Mouse (Mus musculus): ENCODE measurements around the gene Gm9747. TPM values are rescaled to one million over a fixed set of nuclear protein-coding genes. Genes with fewer than 3 reads are reported as not detected.
A peak's percentile ranks its signal among the peaks of the same experiment; 100 is the strongest.

The Gm9747 gene
- polyA plus RNA-seq, 1 experiment from 2014 or later = 34.3 TPM

DNA sequence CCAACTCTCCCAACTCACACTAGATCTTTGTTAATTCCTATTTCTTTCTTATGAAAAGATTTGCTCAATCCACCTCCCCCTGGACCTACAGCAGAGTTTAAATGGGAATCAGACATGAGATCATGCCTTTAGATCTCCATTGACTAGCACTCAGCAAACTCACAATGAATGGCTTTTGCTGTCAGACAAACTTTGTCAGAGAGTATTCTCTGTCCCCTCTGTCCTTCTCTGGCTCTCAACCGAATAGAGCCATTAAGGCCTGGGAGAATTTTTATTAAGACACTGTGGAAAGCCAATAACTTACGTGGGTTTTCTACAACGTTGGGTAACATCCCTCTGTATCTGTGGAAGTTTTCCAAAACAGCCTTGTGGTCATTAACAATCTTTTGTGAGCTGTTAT is 27.1 kb downstream of the Gm9747 start:
- no peak for ATAC-seq (ENCODE audit: insufficient number of reproducible peaks, insufficient read depth, low FRiP score, low TSS enrichment)
- no peak overlapping the region for H3K4me2 ChIP-seq (replicated peaks)
- H3K9me3 ChIP-seq = no peaks in the 10 kb centered on the region
- no peak overlapping the region for H3K9ac ChIP-seq
- H3K27me3 ChIP-seq = no peaks in the 10 kb centered on the region
- WGBS = 88% methylated on average over 3 of the region's 3 CpGs
- H3K27ac ChIP-seq = no peak overlapping the region
- H3K36me3 ChIP-seq = no peaks in the 10 kb centered on the region
- peaks cover 11% of the 10 kb centered on the region; the same call in 1 of the 2 replicates for H3K4me1 ChIP-seq
- H3K4me3 ChIP-seq = no peak overlapping the region

DNA sequence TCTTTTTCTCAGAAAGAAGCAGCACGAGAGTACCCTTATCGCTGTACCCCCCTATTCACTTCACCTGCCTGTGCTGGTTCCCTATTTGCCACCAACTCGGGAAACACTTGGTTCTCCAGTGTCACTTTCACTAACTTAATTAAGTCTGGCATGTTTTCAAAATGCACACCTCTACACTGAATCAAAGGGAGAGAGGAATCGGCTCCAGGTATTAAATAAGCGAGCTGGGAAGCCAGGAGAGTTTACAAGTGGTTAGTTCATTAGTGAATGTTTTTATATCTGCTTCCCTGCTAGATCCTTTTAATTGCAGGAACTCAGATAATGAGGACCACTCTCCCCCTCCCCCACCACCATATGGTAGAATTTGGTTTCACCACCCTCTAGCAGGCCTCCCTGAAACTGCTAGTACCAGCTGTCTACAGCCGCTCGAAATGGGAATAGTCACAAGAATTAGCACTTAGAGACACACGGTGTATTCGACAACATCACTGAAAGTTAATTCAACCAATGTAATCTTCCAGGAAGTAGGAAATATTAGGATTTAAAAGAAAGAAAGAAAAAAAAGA is 28.2 kb downstream of the Gm9747 start:
- no peak overlapping the region for H3K4me2 ChIP-seq (replicated peaks)
- H3K27ac ChIP-seq = no peak overlapping the region
- ATAC-seq (ENCODE audit: insufficient number of reproducible peaks, insufficient read depth, low FRiP score, low TSS enrichment) = 0 out of 2 replicates have a peak, but pooled peaks have one; percentile 15
- no peaks in the 10 kb centered on the region for H3K36me3 ChIP-seq
- peaks cover 11% of the 10 kb centered on the region; the same call in 1 of the 2 replicates for H3K4me1 ChIP-seq
- H3K4me3 ChIP-seq = no peak overlapping the region
- 33% methylated on average over 9 of the region's 9 CpGs for WGBS
- H3K9me3 ChIP-seq = no peaks in the 10 kb centered on the region
- no peak overlapping the region for H3K9ac ChIP-seq
- no peaks in the 10 kb centered on the region for H3K27me3 ChIP-seq

DNA sequence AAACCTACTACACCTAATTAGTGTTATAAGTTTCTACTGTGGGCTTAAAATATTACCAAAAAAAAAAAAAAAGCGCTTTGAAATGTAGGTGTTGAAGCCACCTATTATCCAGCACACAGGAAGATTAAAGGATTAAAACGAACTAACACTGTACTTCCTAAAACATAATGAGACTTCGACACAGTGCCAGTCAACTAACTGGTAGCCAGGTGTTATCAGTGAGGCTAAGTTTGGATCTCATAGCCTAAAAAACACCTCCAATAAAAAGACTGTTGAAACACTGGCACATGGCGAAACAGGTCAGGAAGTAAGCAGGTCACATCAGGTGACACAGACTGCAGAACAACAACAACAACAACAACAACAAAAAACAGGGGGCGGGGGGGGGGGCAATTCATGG is 28.7 kb downstream of the Gm9747 start:
- 78% methylated on average over 5 of the region's 5 CpGs for WGBS
- ATAC-seq (ENCODE audit: insufficient number of reproducible peaks, insufficient read depth, low FRiP score, low TSS enrichment) = no peak
- Histone ChIP-seq H3K9ac (no peak overlapping the region), H3K4me3 (no peak overlapping the region), H3K27me3 (no peaks in the 10 kb centered on the region), H3K27ac (no peak overlapping the region), H3K9me3 (no peaks in the 10 kb centered on the region), H3K4me2 (replicated peaks) (no peak overlapping the region), H3K4me1 (peaks cover 11% of the 10 kb centered on the region; the same call in 1 of the 2 replicates), H3K36me3 (no peaks in the 10 kb centered on the region)

DNA sequence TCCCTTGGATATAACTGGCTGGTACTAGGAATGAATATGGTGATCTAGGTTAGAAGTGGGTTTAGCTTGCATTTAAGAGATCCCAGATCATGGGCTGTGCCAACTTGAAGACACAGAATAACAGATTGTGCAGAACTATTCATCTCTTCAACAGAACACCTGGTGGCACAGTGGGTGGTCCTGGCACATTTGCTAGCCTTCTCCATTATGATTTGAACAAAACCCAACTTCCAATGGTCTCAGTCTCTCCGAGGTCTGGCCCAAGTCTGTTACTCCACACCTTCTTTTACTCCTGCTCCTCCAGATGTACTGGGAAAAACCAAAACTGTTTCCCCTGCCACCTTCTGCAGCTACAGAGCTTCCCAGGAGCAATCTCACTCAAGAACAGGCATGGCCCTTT is 29.4 kb downstream of the Gm9747 start:
- 76% methylated on average over 1 of the region's 1 CpGs for WGBS
- no peaks in the 10 kb centered on the region for H3K36me3 ChIP-seq
- H3K27me3 ChIP-seq = no peaks in the 10 kb centered on the region
- H3K4me1 ChIP-seq = peaks cover 11% of the 10 kb centered on the region; the same call in 1 of the 2 replicates
- H3K4me3 ChIP-seq = no peak overlapping the region
- ATAC-seq (ENCODE audit: insufficient number of reproducible peaks, insufficient read depth, low FRiP score, low TSS enrichment) = no peak
- no peak overlapping the region for H3K27ac ChIP-seq
- no peak overlapping the region for H3K4me2 ChIP-seq (replicated peaks)
- H3K9me3 ChIP-seq = no peaks in the 10 kb centered on the region
- no peak overlapping the region for H3K9ac ChIP-seq

DNA sequence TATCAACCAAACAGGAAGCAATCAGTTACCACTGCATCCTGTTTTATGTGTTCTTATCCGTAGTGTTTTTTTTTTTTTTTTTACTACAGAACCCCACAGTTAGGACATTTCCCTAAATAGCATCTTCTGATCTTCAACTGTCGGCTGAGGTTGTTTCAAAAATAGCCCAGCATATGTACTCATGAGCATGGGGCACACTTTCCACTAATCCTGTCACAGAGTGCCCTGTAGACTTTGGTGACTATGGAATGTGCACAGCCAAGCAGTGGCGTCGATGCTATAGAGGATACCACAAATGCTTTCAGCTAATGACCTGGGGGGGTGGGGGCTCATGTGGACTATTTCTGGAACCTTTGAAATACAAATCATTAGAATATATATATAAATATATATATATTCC is 34.6 kb downstream of the Gm9747 start:
- Histone ChIP-seq H3K4me3 (no peak overlapping the region), H3K4me2 (replicated peaks) (no peak overlapping the region), H3K27me3 (no peaks in the 10 kb centered on the region), H3K9me3 (no peaks in the 10 kb centered on the region), H3K27ac (no peak overlapping the region), H3K4me1 (no peaks in the 10 kb centered on the region), H3K36me3 (peaks cover 4% of the 10 kb centered on the region; the same call in 1 of the 2 replicates), H3K9ac (no peak overlapping the region)
- ATAC-seq (ENCODE audit: insufficient number of reproducible peaks, insufficient read depth, low FRiP score, low TSS enrichment) = no peak
- 72% methylated on average over 4 of the region's 4 CpGs for WGBS

DNA sequence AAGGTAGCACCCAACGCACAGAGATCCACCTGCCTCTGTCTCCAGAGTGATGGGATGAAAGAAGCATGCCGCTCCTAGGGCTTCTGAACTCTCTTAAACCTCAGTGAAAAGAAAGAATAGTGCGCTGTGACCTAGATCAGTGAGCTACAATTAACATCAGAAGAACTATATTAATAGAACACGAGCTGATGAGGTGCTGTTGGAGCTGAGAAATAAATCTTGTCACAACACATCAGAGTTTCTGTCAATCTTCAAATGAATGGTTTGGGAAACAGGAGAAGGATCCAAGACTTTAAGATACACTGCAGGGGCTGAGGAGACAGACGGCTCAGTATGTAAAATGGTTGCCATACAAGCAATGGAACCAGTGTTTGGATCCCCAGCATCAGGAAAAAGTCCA is 39.3 kb downstream of the Gm9747 start:
- WGBS = 77% methylated on average over 5 of the region's 5 CpGs
- no peak overlapping the region for H3K9ac ChIP-seq
- no peaks in the 10 kb centered on the region for H3K27me3 ChIP-seq
- H3K9me3 ChIP-seq = no peaks in the 10 kb centered on the region
- H3K4me3 ChIP-seq = no peak overlapping the region
- peaks cover 8% of the 10 kb centered on the region; the same call in 1 of the 2 replicates for H3K4me1 ChIP-seq
- no peak overlapping the region for H3K4me2 ChIP-seq (replicated peaks)
- no peak overlapping the region for H3K27ac ChIP-seq
- H3K36me3 ChIP-seq = peaks cover 16% of the 10 kb centered on the region
- ATAC-seq (ENCODE audit: insufficient number of reproducible peaks, insufficient read depth, low FRiP score, low TSS enrichment) = no peak

DNA sequence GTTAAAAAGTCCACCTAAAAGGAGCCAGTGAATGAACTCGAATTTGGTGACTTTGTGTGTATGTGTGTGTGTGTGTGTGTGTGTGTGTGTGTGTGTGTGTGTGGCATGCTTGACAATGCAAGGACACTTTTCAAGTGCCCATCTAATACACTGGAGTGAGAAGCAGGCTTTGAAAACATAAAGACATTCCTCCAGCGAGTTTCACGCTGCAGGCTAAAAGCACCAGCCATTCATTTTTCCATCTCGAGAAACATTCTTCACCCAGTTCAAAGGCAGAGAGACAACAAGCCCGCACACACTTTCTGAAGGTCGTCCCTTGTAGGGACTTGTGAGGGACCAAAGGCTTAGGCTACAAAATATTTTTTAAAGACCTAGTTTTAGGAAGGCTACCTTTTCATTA is 40.6 kb downstream of the Gm9747 start:
- H3K27me3 ChIP-seq = no peaks in the 10 kb centered on the region
- peaks cover 27% of the 10 kb centered on the region for H3K36me3 ChIP-seq
- no peak for ATAC-seq (ENCODE audit: insufficient number of reproducible peaks, insufficient read depth, low FRiP score, low TSS enrichment)
- peaks cover 8% of the 10 kb centered on the region; the same call in 1 of the 2 replicates for H3K4me1 ChIP-seq
- 0 out of 2 replicates have a peak overlapping the region, but pooled peaks have one; percentile 36 for H3K27ac ChIP-seq
- 56% methylated on average over 6 of the region's 6 CpGs for WGBS
- no peak overlapping the region for H3K4me2 ChIP-seq (replicated peaks)
- no peaks in the 10 kb centered on the region for H3K9me3 ChIP-seq
- no peak overlapping the region for H3K4me3 ChIP-seq
- H3K9ac ChIP-seq = no peak overlapping the region

DNA sequence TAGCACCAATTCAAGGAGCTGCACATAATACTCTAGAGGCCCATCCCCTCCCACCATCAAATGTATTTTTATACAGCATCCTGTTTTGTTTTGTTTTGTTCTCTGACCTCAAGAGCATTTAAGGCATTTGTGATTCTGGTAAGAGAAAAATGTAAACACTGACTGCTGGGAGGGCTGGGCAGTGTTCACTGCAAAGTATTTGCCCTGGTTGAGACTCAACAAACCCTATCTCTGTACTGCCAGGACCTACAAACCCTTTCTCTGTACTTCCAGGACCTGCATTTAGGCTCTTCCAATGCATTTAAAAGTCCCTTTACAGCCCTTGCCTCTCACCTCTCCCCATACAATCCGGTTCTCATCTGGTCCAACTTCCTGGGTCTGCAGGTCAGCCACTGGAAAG is 41.4 kb downstream of the Gm9747 start:
- peaks cover 29% of the 10 kb centered on the region for H3K36me3 ChIP-seq
- H3K27me3 ChIP-seq = no peaks in the 10 kb centered on the region
- H3K4me3 ChIP-seq = no peak overlapping the region
- peaks cover 8% of the 10 kb centered on the region; the same call in 1 of the 2 replicates for H3K4me1 ChIP-seq
- no peak overlapping the region for H3K4me2 ChIP-seq (replicated peaks)
- no peak for ATAC-seq (ENCODE audit: insufficient number of reproducible peaks, insufficient read depth, low FRiP score, low TSS enrichment)
- peak overlapping the region; percentile 36; the same call in 1 of the 2 replicates for H3K27ac ChIP-seq
- no peaks in the 10 kb centered on the region for H3K9me3 ChIP-seq
- WGBS = 29% methylated on average over 1 of the region's 1 CpGs
- H3K9ac ChIP-seq = no peak overlapping the region

DNA sequence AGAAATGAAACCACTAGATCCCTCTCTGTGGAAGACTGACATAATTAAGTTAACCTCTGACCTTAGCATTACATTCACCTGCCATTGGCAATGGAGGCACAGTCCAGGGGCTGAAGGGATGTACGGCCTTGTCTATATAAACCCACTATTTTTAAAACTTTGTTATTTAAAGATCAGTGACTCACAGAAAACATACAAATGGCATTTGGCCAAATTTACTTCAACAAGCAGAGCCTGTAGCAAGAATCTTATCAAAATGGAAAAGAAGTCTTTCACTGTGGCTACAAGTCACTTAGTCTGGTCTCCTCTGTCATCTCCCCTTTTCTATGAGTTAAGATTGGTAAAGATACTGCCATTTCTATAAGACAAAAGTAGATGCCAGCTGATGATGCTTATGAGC is 46.9 kb downstream of the Gm9747 start:
- Histone ChIP-seq H3K27ac (no peak overlapping the region), H3K36me3 (peaks cover 25% of the 10 kb centered on the region; the same call in 1 of the 2 replicates), H3K9me3 (no peaks in the 10 kb centered on the region), H3K4me1 (peaks cover 10% of the 10 kb centered on the region; the same call in 1 of the 2 replicates), H3K9ac (no peak overlapping the region), H3K4me2 (replicated peaks) (no peak overlapping the region), H3K27me3 (no peaks in the 10 kb centered on the region), H3K4me3 (no peak overlapping the region)
- ATAC-seq (ENCODE audit: insufficient number of reproducible peaks, insufficient read depth, low FRiP score, low TSS enrichment) = no peak
- WGBS = 67% methylated on average over 1 of the region's 1 CpGs

DNA sequence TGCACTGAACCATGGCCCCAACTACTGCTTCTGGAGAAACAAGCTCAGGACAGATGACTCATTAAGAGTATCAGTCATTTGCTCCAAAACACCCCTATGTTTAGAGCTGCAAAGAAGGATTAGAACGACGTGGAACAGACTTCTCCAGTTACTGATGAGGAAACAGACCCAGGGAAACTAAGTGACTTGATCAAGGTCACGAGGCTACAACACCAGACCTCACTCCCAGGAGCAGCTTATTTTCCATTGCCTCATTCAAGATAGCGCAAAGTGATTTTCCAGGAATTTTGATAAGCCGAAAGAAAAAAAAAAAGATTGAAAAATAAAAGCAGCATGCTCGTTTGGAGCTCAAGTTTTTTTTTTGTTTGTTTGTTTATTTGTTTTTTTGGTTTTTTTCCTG is 48.9 kb downstream of the Gm9747 start:
- 74% methylated on average over 6 of the region's 6 CpGs for WGBS
- H3K4me1 ChIP-seq = peaks cover 16% of the 10 kb centered on the region
- H3K4me2 ChIP-seq (replicated peaks) = no peak overlapping the region

DNA sequence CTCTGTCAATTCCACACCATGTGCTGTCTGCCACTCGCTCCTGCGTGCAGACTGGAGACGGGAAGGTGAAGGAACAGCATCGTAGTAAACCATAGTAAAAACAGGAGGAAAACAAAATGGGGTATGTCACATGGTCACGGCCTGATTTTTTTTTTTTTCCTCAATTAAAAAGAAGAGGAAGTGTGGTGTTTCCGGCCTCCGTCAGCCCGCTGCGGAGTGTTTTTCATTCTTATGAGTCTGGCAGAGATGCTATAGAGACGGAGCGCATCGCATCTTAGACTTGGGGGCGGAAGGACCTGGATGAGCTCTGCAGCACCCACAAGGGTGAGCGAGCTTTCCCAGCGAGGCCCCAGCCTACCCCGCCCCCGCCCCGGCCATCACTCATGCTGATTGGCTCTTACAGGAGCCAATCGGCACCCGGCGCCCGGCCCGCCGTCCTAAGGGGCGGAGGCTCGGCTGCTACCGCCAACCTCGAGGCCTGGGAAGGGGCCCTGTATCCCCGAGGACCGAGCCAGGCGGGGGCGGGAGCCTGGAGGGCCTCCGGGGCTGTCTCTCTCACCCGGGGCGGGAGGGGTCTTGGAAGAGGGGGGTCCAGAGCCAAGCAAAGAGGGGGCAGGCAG is 50.2 kb downstream of the Gm9747 start:
- WGBS = 2% methylated on average over 35 of the region's 35 CpGs
- Histone ChIP-seq H3K4me1 (peaks cover 28% of the 10 kb centered on the region), H3K4me3 (peak overlapping the region; percentile 53), H3K27ac (peak overlapping the region; percentile 92), H3K4me2 (replicated peaks) (peak overlapping the region; percentile 75), H3K9me3 (no peaks in the 10 kb centered on the region), H3K27me3 (no peaks in the 10 kb centered on the region), H3K9ac (peak overlapping the region; percentile 73), H3K36me3 (peaks cover 17% of the 10 kb centered on the region)
- ATAC-seq (ENCODE audit: insufficient number of reproducible peaks, insufficient read depth, low FRiP score, low TSS enrichment) = peak; percentile 93

More for the DNA sequence above, 48.9 kb downstream of the Gm9747 start:
- no peak for ATAC-seq (ENCODE audit: insufficient number of reproducible peaks, insufficient read depth, low FRiP score, low TSS enrichment)
- Histone ChIP-seq H3K27me3 (no peaks in the 10 kb centered on the region), H3K9ac (no peak overlapping the region), H3K36me3 (peaks cover 19% of the 10 kb centered on the region; the same call in 1 of the 2 replicates), H3K27ac (no peak overlapping the region), H3K9me3 (no peaks in the 10 kb centered on the region), H3K4me3 (no peak overlapping the region)

DNA sequence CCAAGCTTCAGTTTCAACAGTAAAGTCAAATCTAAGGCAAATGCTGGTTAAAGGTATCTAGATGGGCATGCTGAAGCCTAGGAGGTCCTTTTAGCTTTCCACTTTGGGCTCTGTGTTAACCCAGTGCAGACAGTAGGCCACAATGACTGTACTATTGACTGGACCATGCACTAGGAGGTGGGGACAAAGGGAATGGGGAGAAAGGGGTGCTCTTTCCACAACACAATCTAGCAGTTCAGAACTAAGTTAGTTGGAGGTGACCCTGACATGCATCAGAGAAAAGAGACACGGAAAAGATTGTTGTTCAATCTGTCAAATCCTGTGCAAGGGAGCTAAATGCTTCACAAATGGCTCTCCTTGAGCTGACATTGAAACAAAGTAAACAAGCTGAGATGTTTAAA is 51.0 kb downstream of the Gm9747 start:
- Histone ChIP-seq H3K36me3 (peaks cover 21% of the 10 kb centered on the region), H3K27ac (peak overlapping the region; percentile 92), H3K4me1 (peaks cover 35% of the 10 kb centered on the region), H3K27me3 (no peaks in the 10 kb centered on the region), H3K9ac (peak overlapping the region; percentile 73), H3K4me3 (peak overlapping the region; percentile 53), H3K4me2 (replicated peaks) (peak overlapping the region; percentile 75), H3K9me3 (no peaks in the 10 kb centered on the region)
- 4% methylated on average over 1 of the region's 1 CpGs for WGBS
- no peak for ATAC-seq (ENCODE audit: insufficient number of reproducible peaks, insufficient read depth, low FRiP score, low TSS enrichment)
